Mouse (Mus musculus): ENCODE results near the gene Olfr731. TPM values are rescaled to one million over a fixed set of nuclear protein-coding genes. Genes with fewer than 3 reads are reported as not detected.

Olfr731 gene
- polyA plus RNA-seq (2015; fragmentation: Nextera tagmentation; extraction: Ambion mirVana), result not detected in 2 replicates

DNA sequence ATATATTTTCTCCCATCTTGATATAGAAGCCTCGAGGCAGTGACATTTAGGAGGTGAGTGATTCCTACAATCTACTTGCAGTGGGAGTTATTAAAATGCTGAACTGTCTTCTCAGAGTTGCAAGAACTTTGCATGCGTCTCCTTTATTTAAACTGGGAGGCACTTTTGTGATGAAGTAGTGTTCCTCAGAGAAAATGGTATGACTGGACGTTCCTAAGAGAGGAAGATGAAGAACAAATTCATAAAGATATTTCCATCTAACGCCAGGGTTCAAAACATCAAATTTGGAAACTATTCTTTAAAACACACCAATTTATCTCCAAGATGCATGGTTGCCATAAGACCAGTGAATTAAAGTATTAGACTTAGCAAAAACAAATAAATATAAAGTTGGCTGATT is at the start of gene Olfr731:
Gene Olfr731, minus strand, starts transcription at position 101 of the 400 bp plus-strand sequence.
- no peak within 1 kb of the TSS for H3K4me3 ChIP-seq (ENCODE audit: low read depth, low read length)

DNA sequence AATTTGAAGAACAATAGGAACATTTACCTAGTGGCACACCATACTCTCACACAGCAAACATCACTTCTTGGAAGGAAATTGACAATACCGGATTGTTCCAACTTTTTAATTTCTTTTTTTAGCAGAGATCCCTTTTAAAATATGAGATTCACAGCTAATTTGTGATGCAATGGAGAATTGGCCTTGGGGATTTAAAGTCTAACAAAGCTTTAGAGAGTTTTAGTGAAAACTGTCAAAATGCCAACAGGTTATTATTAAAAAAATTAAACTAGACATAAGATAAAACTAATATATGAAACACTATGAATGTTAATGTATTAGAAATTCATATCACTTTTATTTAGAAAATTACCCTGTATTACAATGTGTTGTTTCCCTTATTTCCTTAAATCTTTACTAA is 42.4 kb upstream of the Olfr731 start, which contains the start of gene Olfr732:
Gene Olfr732, minus strand, starts transcription at position 101 of the 400 bp plus-strand sequence.
- Histone ChIP-seq H3K4me1 (ENCODE audit: control insufficient read depth, insufficient read depth, low read length) (no peaks in the 10 kb centered on the region), H3K27ac (ENCODE audit: low read length) (no peak within 1 kb of the TSS), H3K4me3 (ENCODE audit: low read depth, low read length) (no peak within 1 kb of the TSS), H3K4me2 (ENCODE audit: low read length) (no peak within 1 kb of the TSS), H3K9me3 (replicated peaks; ENCODE audit: control insufficient read depth, low read length, poor library complexity, severe bottlenecking) (no peaks in the 10 kb centered on the region), H3K27me3 (ENCODE audit: control insufficient read depth, insufficient read depth, low read depth, low read length) (no peaks in the 10 kb centered on the region), H3K9ac (ENCODE audit: low read depth, low read length) (no peak within 1 kb of the TSS), H3K36me3 (ENCODE audit: control insufficient read depth, insufficient read depth, low read length) (no peaks in the 10 kb centered on the region)
- no peak for ATAC-seq
- WGBS, result 94% methylated on average over 1 of the region's 1 CpGs

More for the DNA sequence above, at the start of gene Olfr731:
- Histone ChIP-seq H3K27me3 (ENCODE audit: control insufficient read depth, insufficient read depth, low read depth, low read length) (no peaks in the 10 kb centered on the region), H3K4me1 (ENCODE audit: control insufficient read depth, insufficient read depth, low read length) (no peaks in the 10 kb centered on the region), H3K27ac (ENCODE audit: low read length) (no peak within 1 kb of the TSS), H3K9me3 (replicated peaks; ENCODE audit: control insufficient read depth, low read length, poor library complexity, severe bottlenecking) (0 out of 2 replicates have a peak, but pooled peaks cover 3% of the 10 kb centered on the region), H3K9ac (ENCODE audit: low read depth, low read length) (no peak within 1 kb of the TSS), H3K4me2 (ENCODE audit: low read length) (no peak within 1 kb of the TSS), H3K36me3 (ENCODE audit: control insufficient read depth, insufficient read depth, low read length) (no peaks in the 10 kb centered on the region)
- 82% methylated on average over 4 of the region's 4 CpGs for WGBS
- no peak for ATAC-seq

DNA sequence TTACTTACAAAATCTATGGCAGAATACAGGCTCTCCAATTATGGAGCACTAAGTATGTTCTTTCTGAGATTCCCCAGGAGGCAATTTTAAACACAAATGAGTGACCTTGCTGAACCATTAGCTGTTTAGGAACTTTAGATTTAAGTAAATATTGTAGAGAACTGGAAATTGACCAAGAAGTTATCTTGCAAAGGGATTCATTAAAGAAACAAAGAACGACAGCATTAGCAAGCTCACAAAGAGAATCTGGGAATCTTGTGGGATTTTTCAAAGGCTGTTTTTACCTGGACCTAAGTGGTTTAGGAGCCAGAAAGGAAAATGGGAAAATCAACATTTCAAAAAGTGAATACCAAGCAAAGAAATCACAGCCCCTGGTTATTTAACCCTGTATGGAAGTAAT is 53.6 kb downstream of the Olfr731 start, which contains the start of gene Olfr730:
Gene Olfr730, minus strand, starts transcription at position 101 of the 400 bp plus-strand sequence.
- H3K4me3 ChIP-seq (ENCODE audit: low read depth, low read length), result no peak within 1 kb of the TSS
- no peak within 1 kb of the TSS for H3K27ac ChIP-seq (ENCODE audit: low read length)
- no peaks in the 10 kb centered on the region for H3K9me3 ChIP-seq (replicated peaks; ENCODE audit: control insufficient read depth, low read length, poor library complexity, severe bottlenecking)
- H3K9ac ChIP-seq (ENCODE audit: low read depth, low read length), result no peak within 1 kb of the TSS
- ATAC-seq, result no peak
- H3K4me1 ChIP-seq (ENCODE audit: control insufficient read depth, insufficient read depth, low read length), result no peaks in the 10 kb centered on the region
- H3K27me3 ChIP-seq (ENCODE audit: control insufficient read depth, insufficient read depth, low read depth, low read length), result no peaks in the 10 kb centered on the region
- H3K36me3 ChIP-seq (ENCODE audit: control insufficient read depth, insufficient read depth, low read length), result no peaks in the 10 kb centered on the region
- no peak within 1 kb of the TSS for H3K4me2 ChIP-seq (ENCODE audit: low read length)
- 55% methylated on average over 1 of the region's 1 CpGs for WGBS

Other genes with a start within 250 kb of the Olfr731 start
- gene Olfr725, start 201.5 kb downstream of the Olfr731 start, polyA plus RNA-seq (2015; fragmentation: Nextera tagmentation; extraction: Ambion mirVana), result not detected in 2 replicates
- gene Olfr726, start 150.9 kb downstream of the Olfr731 start, polyA plus RNA-seq (2015; fragmentation: Nextera tagmentation; extraction: Ambion mirVana), result not detected in 2 replicates
- gene Olfr727, start 118.7 kb downstream of the Olfr731 start, polyA plus RNA-seq (2015; fragmentation: Nextera tagmentation; extraction: Ambion mirVana), result not detected in 2 replicates
- gene Olfr728, start 99.2 kb downstream of the Olfr731 start, polyA plus RNA-seq (2015; fragmentation: Nextera tagmentation; extraction: Ambion mirVana), result not detected in 2 replicates
- not detected in 2 replicates for gene Olfr729, start 89.0 kb downstream of the Olfr731 start, polyA plus RNA-seq (2015; fragmentation: Nextera tagmentation; extraction: Ambion mirVana)
- gene Olfr730, start 53.7 kb downstream of the Olfr731 start, polyA plus RNA-seq (2015; fragmentation: Nextera tagmentation; extraction: Ambion mirVana), result not detected in 2 replicates
- gene Olfr732, start 42.3 kb upstream of the Olfr731 start, polyA plus RNA-seq (2015; fragmentation: Nextera tagmentation; extraction: Ambion mirVana), result not detected in 2 replicates
- not detected in 2 replicates for gene Olfr733, start 59.7 kb upstream of the Olfr731 start, polyA plus RNA-seq (2015; fragmentation: Nextera tagmentation; extraction: Ambion mirVana)
- gene Olfr734, start 84.9 kb upstream of the Olfr731 start, polyA plus RNA-seq (2015; fragmentation: Nextera tagmentation; extraction: Ambion mirVana), result not detected in 2 replicates
- not detected in 2 replicates for gene Olfr735, start 107.0 kb upstream of the Olfr731 start, polyA plus RNA-seq (2015; fragmentation: Nextera tagmentation; extraction: Ambion mirVana)
- not detected in 2 replicates for gene Tlr11, start 116.0 kb upstream of the Olfr731 start, polyA plus RNA-seq (2015; fragmentation: Nextera tagmentation; extraction: Ambion mirVana)
- gene Olfr736, start 139.3 kb upstream of the Olfr731 start, polyA plus RNA-seq (2015; fragmentation: Nextera tagmentation; extraction: Ambion mirVana), result not detected in 2 replicates
- not detected in 2 replicates for gene Olfr738, start 165.7 kb upstream of the Olfr731 start, polyA plus RNA-seq (2015; fragmentation: Nextera tagmentation; extraction: Ambion mirVana)
- gene Olfr739, start 176.8 kb upstream of the Olfr731 start, polyA plus RNA-seq (2015; fragmentation: Nextera tagmentation; extraction: Ambion mirVana), result not detected in 2 replicates
- gene Olfr740, start 203.7 kb upstream of the Olfr731 start, polyA plus RNA-seq (2015; fragmentation: Nextera tagmentation; extraction: Ambion mirVana), result not detected in 2 replicates
- not detected in 2 replicates for gene Olfr741, start 230.9 kb upstream of the Olfr731 start, polyA plus RNA-seq (2015; fragmentation: Nextera tagmentation; extraction: Ambion mirVana)